Mouse (Mus musculus): ENCODE data around the gene Fbxw13. TPM values are rescaled to one million over a fixed set of nuclear protein-coding genes. Genes with fewer than 3 reads are reported as not detected.

Gene Fbxw13
- not detected for polyA plus RNA-seq (2014; fragmentation: Illumina TruSeq; extraction: RNeasy Lipid Tissue Mini Kit (QIAGEN cat#74804); ENCODE audit: low read depth, low replicate concordance)

GRCm38 (mm10) chr9:109195875-109196274 is at the start of gene Fbxw13:
Fbxw13 (minus strand) TSS chr9:109195975.

GRCm38 (mm10) chr9:109234654-109235053 is 38.9 kb upstream of the Fbxw13 start, which contains the start of gene Fbxw20:
Fbxw20 (minus strand) TSS chr9:109234754.

GRCm38 (mm10) chr9:109161941-109162340 is 33.8 kb downstream of the Fbxw13 start, which contains the start of gene Fbxw21:
Fbxw21 (minus strand) TSS chr9:109162041.

Other genes starting within 250 kb of the Fbxw13 start
- 0.60 TPM for gene Col7a1, start 242.4 kb downstream of the Fbxw13 start, polyA plus RNA-seq (2014; fragmentation: Illumina TruSeq; extraction: RNeasy Lipid Tissue Mini Kit (QIAGEN cat#74804); ENCODE audit: low read depth, low replicate concordance)
- gene Ucn2, start 210.0 kb downstream of the Fbxw13 start, polyA plus RNA-seq (2014; fragmentation: Illumina TruSeq; extraction: RNeasy Lipid Tissue Mini Kit (QIAGEN cat#74804); ENCODE audit: low read depth, low replicate concordance) = 0.42 TPM
- 4.6 TPM for gene Pfkfb4, start 204.2 kb downstream of the Fbxw13 start, polyA plus RNA-seq (2014; fragmentation: Illumina TruSeq; extraction: RNeasy Lipid Tissue Mini Kit (QIAGEN cat#74804); ENCODE audit: low read depth, low replicate concordance)
- gene Shisa5, start 157.4 kb downstream of the Fbxw13 start, polyA plus RNA-seq (2014; fragmentation: Illumina TruSeq; extraction: RNeasy Lipid Tissue Mini Kit (QIAGEN cat#74804); ENCODE audit: low read depth, low replicate concordance) = 40.8 TPM
- 22.4 TPM for gene Trex1, start 136.2 kb downstream of the Fbxw13 start, polyA plus RNA-seq (2014; fragmentation: Illumina TruSeq; extraction: RNeasy Lipid Tissue Mini Kit (QIAGEN cat#74804); ENCODE audit: low read depth, low replicate concordance)
- 7.5 TPM for gene Atrip, start 121.9 kb downstream of the Fbxw13 start, polyA plus RNA-seq (2014; fragmentation: Illumina TruSeq; extraction: RNeasy Lipid Tissue Mini Kit (QIAGEN cat#74804); ENCODE audit: low read depth, low replicate concordance)
- gene Ccdc51, start 113.5 kb downstream of the Fbxw13 start, polyA plus RNA-seq (2014; fragmentation: Illumina TruSeq; extraction: RNeasy Lipid Tissue Mini Kit (QIAGEN cat#74804); ENCODE audit: low read depth, low replicate concordance) = 13.3 TPM
- 188 TPM for gene Tma7, start 113.4 kb downstream of the Fbxw13 start, polyA plus RNA-seq (2014; fragmentation: Illumina TruSeq; extraction: RNeasy Lipid Tissue Mini Kit (QIAGEN cat#74804); ENCODE audit: low read depth, low replicate concordance)
- gene Plxnb1, start 100.6 kb downstream of the Fbxw13 start, polyA plus RNA-seq (2014; fragmentation: Illumina TruSeq; extraction: RNeasy Lipid Tissue Mini Kit (QIAGEN cat#74804); ENCODE audit: low read depth, low replicate concordance) = 25.6 TPM
- gene Fbxw21, start 33.9 kb downstream of the Fbxw13 start, polyA plus RNA-seq (2014; fragmentation: Illumina TruSeq; extraction: RNeasy Lipid Tissue Mini Kit (QIAGEN cat#74804); ENCODE audit: low read depth, low replicate concordance) = not detected
- gene Fbxw20, start 38.8 kb upstream of the Fbxw13 start, polyA plus RNA-seq (2014; fragmentation: Illumina TruSeq; extraction: RNeasy Lipid Tissue Mini Kit (QIAGEN cat#74804); ENCODE audit: low read depth, low replicate concordance) = not detected
- not detected for gene Fbxw14, start 91.7 kb upstream of the Fbxw13 start, polyA plus RNA-seq (2014; fragmentation: Illumina TruSeq; extraction: RNeasy Lipid Tissue Mini Kit (QIAGEN cat#74804); ENCODE audit: low read depth, low replicate concordance)
- not detected for gene Fbxw28, start 143.7 kb upstream of the Fbxw13 start, polyA plus RNA-seq (2014; fragmentation: Illumina TruSeq; extraction: RNeasy Lipid Tissue Mini Kit (QIAGEN cat#74804); ENCODE audit: low read depth, low replicate concordance)
- not detected for gene Fbxw22, start 208.3 kb upstream of the Fbxw13 start, polyA plus RNA-seq (2014; fragmentation: Illumina TruSeq; extraction: RNeasy Lipid Tissue Mini Kit (QIAGEN cat#74804); ENCODE audit: low read depth, low replicate concordance)